Mouse (Mus musculus) neural tube, embryonic 12.5 days (tissue): Measurements from ENCODE around the gene Fgfr2. TPM values are rescaled to one million over a fixed set of nuclear protein-coding genes. Genes with fewer than 3 reads are reported as not detected.

ENCODE experiments used
- ATAC-seq: fragments of 200-750 bp; cut with Nextera tagmentation; 2 replicates; pipeline ENCODE4 v1.8.0; 2017; ENCODE audit warnings: low read depth, mild to moderate bottlenecking, moderate TSS enrichment, moderate library complexity; ENCODE audit not compliant: low FRiP score
- H3K27ac ChIP-seq: fragments of 300-500 bp; sonication (generic); 2 replicates; pipeline ENCODE4 v1.5.1; 2016
- H3K27me3 ChIP-seq: fragments of 300-500 bp; sonication (generic); replicated peaks from 2 replicates; pipeline ENCODE4 v1.6.1; 2016; ENCODE audit warnings: mild to moderate bottlenecking
- H3K36me3 ChIP-seq: fragments of 300-500 bp; sonication (generic); 2 replicates; pipeline ENCODE4 v1.6.1; 2016; ENCODE audit warnings: mild to moderate bottlenecking
- H3K4me1 ChIP-seq: fragments of 300-500 bp; sonication (generic); 2 replicates; pipeline ENCODE4 v1.6.1; 2016
- H3K4me2 ChIP-seq: fragments of 300-500 bp; sonication (generic); replicated peaks from 2 replicates; pipeline ENCODE4 v1.6.1; 2016; ENCODE audit warnings: mild to moderate bottlenecking
- H3K4me3 ChIP-seq: fragments of 300-500 bp; sonication (generic); 2 replicates; pipeline ENCODE4 v1.5.1; 2016
- H3K9ac ChIP-seq: fragments of 300-500 bp; sonication (generic); 2 replicates; pipeline ENCODE4 v1.6.1; 2016; ENCODE audit warnings: mild to moderate bottlenecking
- H3K9me3 ChIP-seq: fragments of 300-500 bp; sonication (generic); 2 replicates; pipeline ENCODE4 v1.6.1; 2016; ENCODE audit warnings: mild to moderate bottlenecking
- WGBS: fragments of 180-500 bp; shearing (Covaris S2); methylation state at CpG from one replicate; pipeline ENCODE4 v1.1.7; 2016; 5-methylcytosine and 5-hydroxymethylcytosine counted together
- polyA plus RNA-seq: library from polyadenylated mRNA; unstranded; fragments of >200 nt; fragmentation: Nextera tagmentation; extraction: Ambion mirVana; gene quantifications from 2 replicates; pipeline ENCODE4 v1.2.1, GENCODE M21; 2016

Gene Fgfr2
- polyA plus RNA-seq, 1 experiment from 2014 or later, result 65.0 TPM

DNA sequence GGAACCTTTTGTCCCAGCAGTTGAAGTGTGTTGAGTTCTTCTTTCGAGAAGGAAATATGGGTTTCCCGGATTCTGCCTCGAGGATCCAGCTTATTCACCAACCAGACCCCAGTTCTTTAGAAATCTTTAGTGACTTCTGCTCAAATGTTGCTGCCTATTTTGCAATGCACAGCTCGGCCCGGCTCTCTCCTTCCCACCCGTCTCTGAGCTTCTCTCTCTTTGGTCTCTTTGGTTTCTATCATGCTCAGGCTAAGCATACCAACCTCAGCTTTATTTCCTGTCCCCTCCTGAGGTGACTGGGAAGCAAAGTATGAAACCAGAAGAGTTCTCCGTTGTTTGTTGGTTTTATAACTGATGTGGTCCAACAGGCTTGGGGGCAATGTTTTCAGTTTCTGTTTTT, 2306.9 kb downstream of the Fgfr2 start:
- Histone ChIP-seq H3K9me3 (no peaks in the 10 kb centered on the region), H3K36me3 (no peaks in the 10 kb centered on the region), H3K4me2 (no peak overlapping the region), H3K9ac (no peak overlapping the region), H3K4me1 (no peaks in the 10 kb centered on the region), H3K27me3 (no peaks in the 10 kb centered on the region), H3K4me3 (no peak overlapping the region), H3K27ac (no peak overlapping the region)
- ATAC-seq, result no peak
- WGBS, result 90% methylated on average over 7 of the region's 7 CpGs

DNA sequence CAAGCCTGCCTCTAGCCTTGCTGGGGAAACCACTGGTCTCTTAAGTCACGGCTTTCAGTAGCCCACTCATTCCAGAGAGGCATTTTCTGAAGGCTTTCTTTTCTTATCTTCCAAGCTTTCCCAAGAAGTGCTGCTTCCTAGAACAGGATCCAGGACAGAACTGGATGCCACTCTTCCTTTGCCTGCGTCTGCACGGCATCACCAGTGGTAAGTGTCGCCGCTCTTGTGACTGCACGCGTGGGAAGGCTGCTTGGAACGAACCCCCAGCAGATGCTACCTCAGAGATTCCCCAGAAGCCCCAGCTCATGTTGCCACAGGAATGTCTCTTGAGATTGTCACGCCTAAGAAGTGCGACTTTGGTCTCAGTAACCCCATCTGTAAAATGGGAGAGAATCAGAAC, 2307.5 kb downstream of the Fgfr2 start:
- no peak for ATAC-seq
- Histone ChIP-seq H3K27ac (no peak overlapping the region), H3K27me3 (no peaks in the 10 kb centered on the region), H3K9ac (no peak overlapping the region), H3K4me1 (no peaks in the 10 kb centered on the region), H3K9me3 (no peaks in the 10 kb centered on the region), H3K36me3 (no peaks in the 10 kb centered on the region), H3K4me2 (no peak overlapping the region), H3K4me3 (no peak overlapping the region)
- WGBS, result 95% methylated on average over 10 of the region's 10 CpGs

DNA sequence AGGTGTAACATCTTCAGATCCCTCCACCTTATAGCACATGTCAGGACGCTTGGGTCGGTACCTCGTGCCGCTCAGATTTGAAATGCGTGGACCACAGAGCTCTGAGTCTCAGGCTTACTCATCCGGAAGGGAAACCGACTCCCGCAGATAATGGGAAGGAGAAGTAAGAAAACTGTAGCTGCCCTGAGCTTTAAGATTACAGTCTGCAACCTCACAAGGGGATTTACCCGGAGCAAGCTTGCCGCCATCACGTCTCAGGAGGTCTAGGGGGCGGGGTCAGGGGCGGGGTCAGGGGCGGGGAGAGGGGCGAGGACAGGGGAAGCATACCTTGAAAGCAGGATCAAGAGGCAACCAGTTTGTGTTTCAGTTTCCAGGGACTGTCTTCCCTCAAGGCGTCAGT, 2310.7 kb downstream of the Fgfr2 start:
- 49% methylated on average over 16 of the region's 16 CpGs for WGBS
- Histone ChIP-seq H3K9ac (no peak overlapping the region), H3K4me1 (no peaks in the 10 kb centered on the region), H3K36me3 (no peaks in the 10 kb centered on the region), H3K27me3 (no peaks in the 10 kb centered on the region), H3K4me3 (no peak overlapping the region), H3K9me3 (no peaks in the 10 kb centered on the region), H3K27ac (no peak overlapping the region), H3K4me2 (no peak overlapping the region)
- ATAC-seq, result no peak

DNA sequence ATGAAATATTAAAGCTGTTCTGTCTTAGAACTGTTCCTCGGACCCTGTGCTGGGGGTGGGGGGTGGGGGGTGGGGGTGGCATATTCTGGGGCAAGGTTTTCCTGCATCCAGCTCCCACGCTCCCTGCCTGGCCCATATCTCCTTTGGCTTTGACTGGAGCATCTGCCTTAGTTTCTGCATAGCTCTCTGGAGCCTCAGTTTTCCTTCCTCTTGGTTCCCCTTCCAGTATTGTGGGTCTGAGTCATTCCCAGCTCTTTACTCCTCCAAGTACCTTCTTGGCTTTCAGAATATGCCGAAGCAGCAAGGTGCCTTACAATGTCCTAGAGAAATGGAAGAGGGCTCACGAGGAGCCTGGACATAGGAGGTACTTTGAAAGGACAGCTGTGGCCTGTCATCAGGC, 2312.9 kb downstream of the Fgfr2 start:
- Histone ChIP-seq H3K9ac (no peak overlapping the region), H3K36me3 (no peaks in the 10 kb centered on the region), H3K4me1 (no peaks in the 10 kb centered on the region), H3K4me2 (no peak overlapping the region), H3K27ac (no peak overlapping the region), H3K27me3 (no peaks in the 10 kb centered on the region), H3K4me3 (no peak overlapping the region), H3K9me3 (no peaks in the 10 kb centered on the region)
- 87% methylated on average over 4 of the region's 4 CpGs for WGBS
- ATAC-seq, result no peak

DNA sequence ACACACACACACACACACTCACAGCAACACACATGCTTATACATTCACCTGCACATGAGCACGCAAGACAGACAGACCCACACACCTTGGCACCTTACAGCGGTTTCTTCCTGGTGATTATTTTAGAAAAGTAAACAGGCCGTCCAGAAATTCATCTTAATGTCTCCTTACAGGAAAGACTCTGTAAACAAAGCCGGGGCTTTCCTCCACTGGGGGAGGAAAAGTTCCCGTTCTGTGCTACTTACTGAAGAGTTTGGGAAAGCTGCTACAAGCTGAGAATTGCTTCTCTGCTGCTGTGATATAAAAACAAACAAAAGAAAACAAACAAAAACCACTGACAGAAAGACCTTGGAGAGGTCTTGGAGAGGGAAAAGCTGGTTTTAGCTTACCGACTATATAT, 2314.5 kb downstream of the Fgfr2 start:
- Histone ChIP-seq H3K4me1 (no peaks in the 10 kb centered on the region), H3K9me3 (no peaks in the 10 kb centered on the region), H3K9ac (no peak overlapping the region), H3K27me3 (no peaks in the 10 kb centered on the region), H3K4me2 (no peak overlapping the region), H3K4me3 (no peak overlapping the region), H3K27ac (no peak overlapping the region), H3K36me3 (no peaks in the 10 kb centered on the region)
- ATAC-seq, result no peak
- WGBS, result 84% methylated on average over 6 of the region's 6 CpGs

DNA sequence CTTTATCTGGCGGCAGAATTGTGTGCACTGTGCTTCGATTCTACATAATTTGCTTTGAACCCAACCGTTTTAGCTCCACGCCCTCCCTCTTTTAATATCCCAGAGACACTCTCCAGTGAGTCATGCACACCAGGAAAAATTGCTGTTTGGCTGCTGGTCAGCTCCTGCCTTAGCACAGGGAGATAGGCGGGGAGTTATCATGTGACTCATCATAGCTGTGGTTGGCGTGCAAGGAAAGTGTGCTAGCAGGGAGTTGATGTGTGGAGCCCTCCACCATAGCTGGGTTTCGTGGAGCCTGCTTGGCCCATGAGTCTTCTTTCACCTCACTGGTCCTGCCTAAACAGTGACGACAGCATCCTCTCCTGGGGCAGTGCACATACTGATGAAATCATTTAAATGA, 2315.4 kb downstream of the Fgfr2 start:
- no peaks in the 10 kb centered on the region for H3K27me3 ChIP-seq
- H3K9ac ChIP-seq, result no peak overlapping the region
- no peaks in the 10 kb centered on the region for H3K36me3 ChIP-seq
- no peaks in the 10 kb centered on the region for H3K9me3 ChIP-seq
- no peak for ATAC-seq
- no peaks in the 10 kb centered on the region for H3K4me1 ChIP-seq
- no peak overlapping the region for H3K27ac ChIP-seq
- 85% methylated on average over 8 of the region's 8 CpGs for WGBS
- H3K4me3 ChIP-seq, result no peak overlapping the region
- H3K4me2 ChIP-seq, result no peak overlapping the region

DNA sequence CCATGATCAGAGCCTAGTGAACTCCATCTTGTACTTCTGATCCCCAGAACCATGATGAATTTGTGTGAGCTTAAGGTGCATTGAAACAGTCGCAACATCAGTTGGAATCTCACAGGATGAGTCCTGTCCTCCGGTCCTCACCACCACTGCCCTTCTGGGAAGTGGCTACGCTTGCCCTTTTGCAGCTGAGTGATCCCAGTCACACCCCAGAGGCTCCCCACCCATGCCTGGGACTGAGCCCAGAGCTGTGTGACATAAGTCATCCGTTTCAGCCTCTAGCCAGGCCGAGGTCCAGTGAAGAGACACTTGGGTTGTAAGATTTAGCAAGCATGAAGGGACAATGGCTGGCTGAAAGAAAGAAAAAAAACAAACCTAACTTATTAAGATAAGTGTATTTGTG, 2318.2 kb downstream of the Fgfr2 start:
- no peaks in the 10 kb centered on the region for H3K27me3 ChIP-seq
- no peaks in the 10 kb centered on the region for H3K36me3 ChIP-seq
- no peaks in the 10 kb centered on the region for H3K9me3 ChIP-seq
- no peak for ATAC-seq
- H3K4me1 ChIP-seq, result no peaks in the 10 kb centered on the region
- no peak overlapping the region for H3K4me2 ChIP-seq
- H3K4me3 ChIP-seq, result no peak overlapping the region
- H3K27ac ChIP-seq, result no peak overlapping the region
- 85% methylated on average over 5 of the region's 5 CpGs for WGBS
- no peak overlapping the region for H3K9ac ChIP-seq

DNA sequence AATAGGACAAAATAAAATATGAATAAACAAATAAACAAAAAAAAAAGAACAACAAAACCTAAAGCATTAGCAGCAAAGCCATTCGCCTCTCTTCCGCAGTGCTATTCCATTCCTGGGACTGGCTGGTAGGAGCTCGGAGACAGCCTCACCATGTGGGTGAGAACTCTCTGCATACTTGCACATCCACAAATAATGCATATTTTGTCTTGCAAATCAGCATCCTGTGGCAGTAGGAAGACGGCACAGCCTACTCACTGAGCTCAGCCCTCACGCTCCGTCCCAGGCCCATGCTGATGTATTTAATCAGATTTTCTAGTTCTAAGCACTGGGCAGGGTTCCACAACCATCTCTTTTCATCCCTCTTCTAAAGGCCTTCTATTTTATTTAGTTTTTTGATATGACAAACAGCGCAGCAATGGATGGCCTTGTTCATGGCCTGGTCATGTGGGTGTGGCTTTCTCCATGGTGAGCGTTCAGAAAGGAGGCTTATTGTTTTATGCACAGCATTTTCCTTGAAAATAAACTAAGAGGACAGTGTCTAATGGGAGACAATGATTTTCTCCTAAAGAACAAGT, 2319.8 kb downstream of the Fgfr2 start:
- H3K4me1 ChIP-seq, result no peaks in the 10 kb centered on the region
- no peaks in the 10 kb centered on the region for H3K27me3 ChIP-seq
- no peaks in the 10 kb centered on the region for H3K36me3 ChIP-seq
- H3K9me3 ChIP-seq, result no peaks in the 10 kb centered on the region
- WGBS, result 88% methylated on average over 8 of the region's 8 CpGs
- ATAC-seq, result no peak
- H3K4me2 ChIP-seq, result no peak overlapping the region
- H3K27ac ChIP-seq, result no peak overlapping the region
- no peak overlapping the region for H3K9ac ChIP-seq
- no peak overlapping the region for H3K4me3 ChIP-seq

DNA sequence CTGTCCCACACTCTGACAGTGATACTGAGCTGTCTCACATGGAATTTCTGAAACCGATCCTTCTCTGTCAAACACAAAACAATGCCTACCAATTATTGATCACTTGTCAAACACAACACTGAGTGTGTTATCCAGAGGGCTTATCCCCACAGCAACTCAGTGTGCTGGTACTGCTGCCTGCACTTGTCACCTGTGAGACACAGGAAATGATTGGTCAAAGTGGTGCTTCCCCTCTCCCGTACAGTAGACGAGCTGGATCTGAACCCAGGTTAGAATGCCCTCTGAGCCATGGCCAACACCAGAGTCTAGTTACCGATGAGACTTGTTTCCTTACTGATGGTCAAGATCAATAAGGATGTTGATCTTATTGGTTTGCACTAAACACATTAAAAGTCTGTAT, 2321.3 kb downstream of the Fgfr2 start:
- no peaks in the 10 kb centered on the region for H3K9me3 ChIP-seq
- no peaks in the 10 kb centered on the region for H3K36me3 ChIP-seq
- no peak overlapping the region for H3K9ac ChIP-seq
- no peaks in the 10 kb centered on the region for H3K4me1 ChIP-seq
- no peak overlapping the region for H3K4me3 ChIP-seq
- H3K27me3 ChIP-seq, result no peaks in the 10 kb centered on the region
- no peak overlapping the region for H3K4me2 ChIP-seq
- 92% methylated on average over 4 of the region's 4 CpGs for WGBS
- no peak overlapping the region for H3K27ac ChIP-seq
- no peak for ATAC-seq

DNA sequence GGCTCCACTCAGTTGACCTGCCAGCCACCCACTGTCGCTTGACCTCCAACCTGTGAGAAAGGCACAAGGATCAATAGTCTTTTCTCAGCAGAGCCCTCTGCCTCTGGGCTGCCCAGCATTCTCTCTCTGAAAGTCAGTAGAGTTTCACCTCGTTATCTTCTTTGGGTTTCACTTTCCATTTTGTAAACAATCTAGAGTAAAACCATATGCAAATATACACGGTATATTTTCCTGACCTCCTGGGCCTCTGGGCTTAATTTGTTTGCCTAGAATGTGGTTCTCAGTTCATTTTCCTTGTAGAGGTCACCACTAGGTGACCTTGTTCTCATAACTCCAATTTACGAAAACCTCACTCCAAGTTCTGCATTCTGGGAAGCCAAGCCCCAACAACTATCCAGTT, 2322.5 kb downstream of the Fgfr2 start:
- no peaks in the 10 kb centered on the region for H3K36me3 ChIP-seq
- no peak overlapping the region for H3K4me3 ChIP-seq
- no peak overlapping the region for H3K9ac ChIP-seq
- H3K4me1 ChIP-seq, result no peaks in the 10 kb centered on the region
- H3K9me3 ChIP-seq, result no peaks in the 10 kb centered on the region
- no peak for ATAC-seq
- H3K27me3 ChIP-seq, result no peaks in the 10 kb centered on the region
- no peak overlapping the region for H3K27ac ChIP-seq
- no peak overlapping the region for H3K4me2 ChIP-seq
- 83% methylated on average over 4 of the region's 4 CpGs for WGBS

DNA sequence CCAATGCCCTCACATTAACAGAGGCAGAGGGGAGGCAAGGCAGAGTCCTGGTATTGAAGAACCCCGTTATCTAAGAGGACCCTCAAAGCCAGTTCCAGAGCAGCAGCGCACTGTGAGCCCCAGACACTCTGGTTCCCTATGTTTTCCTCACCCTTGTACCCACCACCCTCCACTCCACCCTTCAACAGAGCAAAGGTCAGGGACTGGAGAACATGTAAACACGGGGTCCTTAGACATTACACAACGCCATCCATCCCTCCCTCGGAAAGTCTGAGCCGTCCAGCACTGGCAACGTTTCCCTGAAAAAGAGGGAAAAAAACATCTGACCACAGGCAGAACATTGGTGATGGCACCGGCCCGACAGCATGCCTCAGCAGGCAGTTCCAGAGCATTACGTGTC, 2323.7 kb downstream of the Fgfr2 start:
- H3K27me3 ChIP-seq, result no peaks in the 10 kb centered on the region
- ATAC-seq, result no peak
- no peak overlapping the region for H3K9ac ChIP-seq
- no peak overlapping the region for H3K4me3 ChIP-seq
- H3K36me3 ChIP-seq, result no peaks in the 10 kb centered on the region
- no peak overlapping the region for H3K27ac ChIP-seq
- no peak overlapping the region for H3K4me2 ChIP-seq
- WGBS, result 88% methylated on average over 10 of the region's 10 CpGs
- H3K4me1 ChIP-seq, result no peaks in the 10 kb centered on the region
- H3K9me3 ChIP-seq, result no peaks in the 10 kb centered on the region

DNA sequence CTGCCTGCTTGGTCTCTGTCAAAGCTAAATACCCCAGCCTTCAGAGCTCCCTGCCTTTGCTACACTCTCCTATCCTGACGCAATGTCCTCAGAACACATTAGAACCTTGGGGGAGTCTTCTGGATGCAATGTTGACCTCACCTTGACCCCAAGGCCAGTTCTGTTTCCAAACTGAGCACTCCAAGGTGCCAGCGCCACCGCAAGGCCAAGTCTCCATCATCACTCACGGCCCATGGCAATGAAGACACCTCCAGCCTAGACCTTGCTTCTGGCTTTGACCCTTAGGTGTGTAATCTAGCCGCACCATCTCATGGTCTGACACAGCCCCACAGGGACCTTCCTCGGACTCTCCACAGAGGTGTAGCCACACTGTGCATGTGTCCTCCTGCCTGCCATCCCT, 2325.6 kb downstream of the Fgfr2 start:
- no peaks in the 10 kb centered on the region for H3K4me1 ChIP-seq
- H3K27me3 ChIP-seq, result no peaks in the 10 kb centered on the region
- H3K9ac ChIP-seq, result no peak overlapping the region
- H3K27ac ChIP-seq, result no peak overlapping the region
- no peak for ATAC-seq
- H3K4me2 ChIP-seq, result no peak overlapping the region
- no peak overlapping the region for H3K4me3 ChIP-seq
- H3K9me3 ChIP-seq, result no peaks in the 10 kb centered on the region
- H3K36me3 ChIP-seq, result no peaks in the 10 kb centered on the region
- 90% methylated on average over 6 of the region's 6 CpGs for WGBS

DNA sequence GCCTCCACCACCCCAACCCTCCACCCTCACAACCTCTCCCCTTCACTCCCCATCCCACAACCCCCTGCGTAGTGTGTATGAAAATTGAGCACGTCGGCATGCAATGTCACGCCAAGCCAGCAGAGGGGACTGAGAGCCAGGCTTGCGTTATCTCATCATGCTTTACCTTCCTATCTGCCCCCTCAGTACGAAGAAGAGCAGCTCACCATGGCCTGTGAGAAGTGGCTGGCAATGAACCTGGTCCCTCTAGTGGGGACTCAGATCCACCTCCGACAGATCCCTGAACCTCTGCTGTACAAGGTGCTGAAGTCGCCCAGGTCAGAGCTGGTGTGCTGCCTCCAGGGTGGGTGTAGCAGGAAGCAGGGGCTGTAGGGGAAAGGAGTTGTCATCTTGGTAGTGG, 2326.4 kb downstream of the Fgfr2 start:
- ATAC-seq, result no peak
- WGBS, result 69% methylated on average over 8 of the region's 8 CpGs
- no peak overlapping the region for H3K27ac ChIP-seq

More for the DNA sequence above, 2326.4 kb downstream of the Fgfr2 start:
- H3K4me2 ChIP-seq, result no peak overlapping the region
- H3K4me3 ChIP-seq, result no peak overlapping the region
- H3K9ac ChIP-seq, result no peak overlapping the region
- no peaks in the 10 kb centered on the region for H3K4me1 ChIP-seq
- H3K9me3 ChIP-seq, result no peaks in the 10 kb centered on the region
- no peaks in the 10 kb centered on the region for H3K36me3 ChIP-seq
- no peaks in the 10 kb centered on the region for H3K27me3 ChIP-seq
